Mouse (Mus musculus) testis, adult 2 months (tissue): ENCODE data around the gene Bcl2l11.

ENCODE experiments used
- CTCF ChIP-seq: fragments of 200-500 bp; IDR thresholded peaks from 2 replicates; pipeline ENCODE4 v1.5.1; 2012; ENCODE audit warnings: low read depth, mild to moderate bottlenecking, inconsistent platforms, low read length, moderate library complexity; ENCODE audit not compliant: control insufficient read depth, insufficient read depth, insufficient replicate concordance
- POLR2A ChIP-seq: fragments of 200-500 bp; IDR thresholded peaks from 2 replicates; pipeline ENCODE4 v1.6.1; 2012; ENCODE audit warnings: low read depth, mild to moderate bottlenecking, inconsistent platforms, low read length, moderate library complexity; ENCODE audit not compliant: control insufficient read depth

- no peak for TF ChIP-seq CTCF
- TF ChIP-seq POLR2A = no peak
These were observed 23.8 kb downstream of the Bcl2l11 start for GRCm38 (mm10) chr2:128149596-128149995.
